Mouse (Mus musculus) CD8-positive naive resting alpha-beta T cell, adult 2 months (primary cell): Measurements from ENCODE around the gene March7.

Experiments used
- DNase-seq, 2 experiments: peaks; one replicate each; pipeline ENCODE4 v3.0.0; 2022; ENCODE audit warnings: low read depth in 2 of 2, low spot score in 2 of 2

March7 gene

DNA sequence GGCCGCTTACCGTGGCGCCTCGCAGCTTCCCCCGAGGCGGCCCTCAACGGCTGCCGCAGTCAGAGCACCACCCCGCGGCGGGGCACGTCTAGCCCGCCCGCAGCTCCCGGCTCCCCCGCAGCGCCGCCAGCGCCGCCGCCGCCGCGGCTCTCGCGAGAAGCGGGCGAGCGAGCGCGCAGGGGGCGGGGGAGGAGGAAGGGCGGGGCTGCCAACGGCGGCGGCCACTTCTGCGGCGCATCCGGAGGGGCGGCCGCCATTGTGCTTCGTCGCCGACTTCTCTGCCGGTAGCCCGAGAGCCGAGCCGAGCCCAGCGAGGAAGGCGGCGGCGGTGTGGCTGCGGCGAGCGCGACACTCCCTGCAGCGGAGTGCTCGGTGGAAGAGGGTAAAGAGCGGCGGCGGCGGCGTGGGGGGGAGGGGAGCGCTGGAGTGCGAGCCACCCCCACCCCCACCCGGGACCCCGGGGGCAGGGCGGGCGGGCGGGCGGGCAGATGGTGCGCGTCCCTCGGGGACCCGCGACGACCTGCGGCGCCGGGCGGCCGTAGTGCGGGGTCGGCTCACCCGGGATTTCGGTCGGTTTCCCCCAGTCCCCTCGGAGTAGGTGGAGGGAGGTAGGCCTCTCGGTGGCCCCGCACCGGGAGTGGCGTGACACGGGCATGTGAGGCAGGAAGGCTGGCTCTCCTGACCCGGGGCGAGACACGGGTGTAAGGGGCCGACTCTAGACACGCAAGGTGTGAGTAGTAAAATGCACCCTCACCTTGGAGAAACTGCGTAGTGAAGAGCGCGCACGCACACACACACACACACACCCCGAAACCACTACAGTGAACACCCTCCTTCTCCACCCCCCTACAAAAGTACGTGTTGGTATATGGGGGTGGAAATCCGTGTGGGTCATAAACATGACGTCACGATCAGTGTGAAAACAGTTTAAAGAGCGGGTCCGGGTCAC, at the start of gene March7, which contains the start of gene Baz2b:
TSS of gene March7 (plus strand) at position 185 of the 949 bp plus-strand sequence.
TSS of gene Baz2b (minus strand) at position 137 of the 949 bp plus-strand sequence.
- DNase-seq, result peak; percentile 82 to 89

- DNase-seq, result no peak
Measured at GRCm38 (mm10) chr2:60163744-60164143, 45.9 kb upstream of the March7 start.

DNA sequence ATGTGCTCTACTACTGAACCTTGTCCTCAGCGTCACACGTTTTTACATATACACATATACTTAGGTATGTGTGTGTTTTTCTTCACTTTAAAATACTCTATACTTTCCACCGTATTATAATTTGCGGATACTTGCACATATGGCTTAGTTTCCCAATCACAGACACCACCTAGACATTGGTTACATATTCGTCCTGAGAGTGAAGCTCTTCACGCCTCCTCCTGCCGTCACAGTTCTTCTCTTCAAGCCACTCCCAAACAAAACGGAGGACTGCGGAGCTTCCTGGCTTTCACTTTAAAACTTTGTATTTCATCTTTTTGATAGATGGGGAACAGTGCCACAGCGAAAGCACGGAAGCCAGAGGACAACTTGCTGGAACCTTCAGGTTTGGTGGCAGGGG, 44.0 kb upstream of the March7 start:
- DNase-seq, result peak in 1 of 2 experiments; percentile 12

DNA sequence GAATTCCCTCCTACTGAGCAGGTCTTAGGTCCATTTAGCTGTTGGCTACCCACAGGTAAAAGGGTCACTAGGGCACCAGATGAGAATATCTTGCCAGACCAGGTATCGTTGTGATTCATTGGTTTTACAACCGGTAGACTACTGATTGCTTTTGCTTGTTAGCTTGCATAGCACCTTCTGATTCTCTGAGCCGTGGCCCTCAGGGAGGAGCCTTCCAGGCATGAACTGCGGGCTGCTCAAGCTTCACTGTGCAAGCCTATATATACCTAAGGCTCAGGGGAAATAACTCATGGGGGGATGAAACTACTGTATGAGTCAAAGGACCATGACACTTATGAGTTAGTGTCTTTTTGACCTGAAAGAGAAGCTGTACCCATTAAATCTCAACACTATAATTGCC, 42.8 kb upstream of the March7 start:
- DNase-seq, result no peak

DNA sequence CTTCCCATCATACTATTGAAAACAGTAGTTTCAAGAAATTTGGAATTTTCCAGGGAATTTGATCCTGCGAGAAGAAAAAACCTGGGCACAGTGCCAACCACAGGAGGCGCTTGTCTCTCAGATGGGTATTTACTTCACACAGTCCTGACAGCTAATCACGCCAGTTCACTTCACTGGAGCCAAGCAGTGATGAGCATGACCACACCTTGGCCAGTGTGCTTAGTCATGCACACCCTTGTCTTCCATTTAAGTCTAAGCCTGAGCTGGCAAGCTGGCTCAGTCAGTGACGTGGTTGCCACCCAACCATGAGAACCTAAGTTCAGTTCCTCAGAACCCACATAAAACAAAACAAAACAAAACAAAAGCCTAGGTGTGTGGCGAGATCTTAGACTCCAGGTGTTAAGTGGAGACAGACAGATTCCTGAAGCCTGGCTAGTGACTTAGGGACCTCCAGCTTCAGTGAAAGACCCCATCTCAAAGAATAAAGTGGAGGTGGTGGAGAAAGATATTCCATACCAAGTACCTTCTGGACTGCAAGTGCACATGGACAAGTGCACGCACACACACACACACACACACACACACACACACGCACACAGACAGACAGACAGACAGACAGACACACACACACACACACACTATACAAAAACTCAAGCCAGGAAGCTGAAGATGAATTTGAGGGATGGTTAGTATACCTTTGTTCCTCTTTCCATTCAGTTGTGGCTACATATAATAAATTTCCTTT, 37.7 kb upstream of the March7 start:
- peak; percentile 10 to 28 for DNase-seq

GRCm38 (mm10) chr2:60172531-60172914, 37.2 kb upstream of the March7 start:
- peak in 1 of 2 experiments; percentile 9 for DNase-seq

GRCm38 (mm10) chr2:60173190-60173589, 36.5 kb upstream of the March7 start:
- peak in 1 of 2 experiments; percentile 28 for DNase-seq

GRCm38 (mm10) chr2:60173595-60173994, 36.1 kb upstream of the March7 start:
- DNase-seq, result no peak

DNA sequence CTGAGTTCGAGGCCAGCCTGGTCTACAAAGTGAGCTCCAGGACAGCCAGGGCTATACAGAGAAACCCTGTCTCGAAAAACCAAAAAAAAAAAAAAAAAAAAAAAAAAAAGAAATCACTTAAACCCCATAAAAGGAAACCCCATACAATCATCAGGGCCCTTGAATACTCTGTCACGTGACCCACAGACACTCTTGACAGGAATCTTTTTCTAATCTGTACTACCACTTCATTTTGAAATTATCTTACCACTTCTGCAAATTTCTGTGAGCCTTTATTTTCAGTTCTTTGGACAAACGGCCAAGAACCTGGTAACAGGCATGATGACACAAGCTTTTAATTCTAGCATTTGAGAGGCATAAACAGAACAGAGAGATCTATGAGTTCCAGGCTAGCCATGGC, 34.6 kb upstream of the March7 start:
- DNase-seq, result no peak

GRCm38 (mm10) chr2:60176087-60176486, 33.6 kb upstream of the March7 start:
- DNase-seq, result no peak

GRCm38 (mm10) chr2:60177490-60177889, 32.2 kb upstream of the March7 start:
- no peak for DNase-seq

GRCm38 (mm10) chr2:60181696-60182095, 28.0 kb upstream of the March7 start:
- DNase-seq, result no peak

- DNase-seq, result no peak
Measured at GRCm38 (mm10) chr2:60196841-60197240, 12.8 kb upstream of the March7 start.

DNA sequence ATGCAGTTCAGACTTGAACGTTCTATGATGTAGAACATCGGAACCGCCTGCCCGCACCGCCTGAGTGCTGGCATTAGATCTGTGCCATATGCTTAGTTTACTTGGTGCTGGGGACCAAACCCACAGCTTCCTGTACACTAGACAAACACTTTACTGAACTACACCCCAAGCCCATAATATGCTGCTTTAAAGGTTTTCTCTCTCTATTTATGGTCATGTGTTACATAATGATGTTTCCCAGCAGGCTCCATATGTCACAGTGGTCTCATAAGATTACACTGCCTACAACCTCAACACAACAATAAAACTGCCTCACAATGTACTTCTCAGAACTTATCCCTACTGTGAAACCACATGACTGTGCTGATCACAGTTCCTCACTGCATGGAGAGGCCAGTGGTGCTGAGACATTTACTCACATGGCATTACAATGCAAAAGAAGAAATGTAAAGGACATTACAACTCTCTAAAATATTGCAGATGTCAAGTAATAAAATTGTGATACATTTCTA, 9.6 kb upstream of the March7 start:
- DNase-seq, result peak in 1 of 2 experiments; percentile 27

- DNase-seq, result peak; percentile 30 to 48
Measured at GRCm38 (mm10) chr2:60200667-60201066, 9.0 kb upstream of the March7 start.

DNA sequence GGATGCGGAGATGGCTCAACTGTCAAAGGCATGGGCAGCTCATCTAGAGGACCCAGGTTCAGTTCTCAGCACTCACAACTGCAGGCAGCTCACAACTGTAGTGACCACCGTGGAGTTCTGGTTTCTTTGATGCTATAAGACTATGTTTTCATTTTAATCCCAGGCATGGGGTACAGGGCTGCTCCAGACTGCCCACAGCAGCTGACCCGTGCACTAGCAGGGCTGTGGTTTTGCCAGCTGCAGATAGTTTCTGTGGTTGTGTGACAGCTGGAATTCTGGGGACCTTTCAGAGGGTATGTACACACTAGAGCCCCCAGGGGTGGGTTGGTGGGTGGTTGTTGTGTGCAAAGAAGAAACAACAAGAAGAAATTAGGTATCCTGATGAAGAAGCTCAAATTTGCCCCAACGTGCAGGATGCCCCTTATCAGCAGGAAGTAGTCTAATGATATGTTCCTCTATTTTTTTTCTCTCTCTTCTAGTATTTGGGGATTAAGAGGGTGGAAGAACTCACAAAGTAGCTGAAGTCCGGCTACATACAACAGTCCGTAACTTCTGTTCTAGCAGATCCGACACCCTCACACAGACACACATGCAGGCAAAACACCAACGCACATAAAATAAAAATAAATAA, 6.7 kb upstream of the March7 start:
- no peak for DNase-seq

GRCm38 (mm10) chr2:60203733-60204132, 6.0 kb upstream of the March7 start:
- DNase-seq, result no peak

DNA sequence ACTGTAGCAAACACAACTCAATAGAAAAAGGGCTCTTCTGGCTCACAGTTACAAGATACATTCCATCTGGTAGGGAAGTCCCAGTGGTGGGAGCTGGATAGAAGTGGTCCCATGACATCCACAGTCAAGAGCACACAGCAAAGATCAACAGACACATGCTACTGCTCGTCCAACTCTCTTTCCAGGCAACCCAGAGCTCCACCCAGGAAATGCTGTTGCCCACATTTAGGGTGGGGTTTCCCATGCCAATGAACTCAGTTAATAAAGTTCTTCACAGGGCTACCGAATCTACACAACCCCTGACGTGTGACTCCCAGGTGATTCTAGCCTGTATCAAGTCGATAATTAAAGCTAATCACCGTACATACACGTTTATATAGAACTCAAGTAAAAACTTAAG, 5.5 kb upstream of the March7 start:
- peak; percentile 45 to 56 for DNase-seq

DNA sequence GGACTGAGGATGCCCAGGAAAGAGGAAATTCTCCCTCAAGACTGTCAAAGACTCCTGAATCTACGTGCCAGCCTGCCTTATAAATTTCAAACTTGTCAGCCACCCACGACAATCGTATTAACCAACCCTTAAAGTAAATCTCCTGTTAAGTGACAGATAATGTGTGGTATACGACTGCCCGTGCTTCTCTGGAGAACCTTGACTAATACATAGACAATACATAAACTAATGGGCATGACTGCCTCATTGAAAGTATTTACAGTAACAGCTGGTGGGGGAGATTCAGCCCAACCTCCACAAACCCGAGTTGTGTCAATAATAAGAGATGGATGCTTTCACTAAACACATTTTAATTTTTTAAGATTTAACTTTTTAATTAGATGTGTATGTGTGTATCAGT, 3.9 kb upstream of the March7 start:
- DNase-seq, result no peak

GRCm38 (mm10) chr2:60209122-60209611, 520 bp upstream of the March7 start:
- DNase-seq, result peak in 1 of 2 experiments; percentile 47

DNA sequence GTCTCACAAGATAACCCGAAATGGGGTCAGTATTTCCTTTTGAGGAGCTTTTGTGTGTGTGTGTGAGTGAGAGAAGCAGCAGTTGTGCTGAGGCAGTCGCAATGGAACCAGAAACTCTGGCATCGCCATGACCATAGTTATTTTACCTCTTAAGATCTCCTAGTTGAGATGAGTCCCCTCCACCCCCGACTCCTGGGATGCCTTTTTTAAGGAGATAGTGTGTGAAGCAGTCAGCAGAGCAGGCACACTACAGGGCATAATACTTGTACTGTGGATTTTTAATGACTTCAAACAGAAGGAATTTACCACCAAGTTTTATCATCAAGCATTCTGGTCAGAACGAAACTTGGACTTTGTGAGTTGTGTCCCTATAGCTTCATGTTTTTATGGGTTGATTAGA, 1.1 kb downstream of the March7 start:
- peak; percentile 24 to 27 for DNase-seq
